Mouse (Mus musculus) stomach, postnatal 0 days (tissue): ENCODE data around the gene Kcnj6.

Experiments
- CTCF ChIP-seq: IDR thresholded peaks from 2 replicates; pipeline ENCODE4 v1.5.1; 2016; ENCODE audit warnings: antibody characterized with exemption, low read depth, mild to moderate bottlenecking, moderate library complexity
- EP300 ChIP-seq: optimal IDR thresholded peaks from 2 replicates; pipeline ENCODE3; 2016; ENCODE audit warnings: antibody characterized with exemption

DNA sequence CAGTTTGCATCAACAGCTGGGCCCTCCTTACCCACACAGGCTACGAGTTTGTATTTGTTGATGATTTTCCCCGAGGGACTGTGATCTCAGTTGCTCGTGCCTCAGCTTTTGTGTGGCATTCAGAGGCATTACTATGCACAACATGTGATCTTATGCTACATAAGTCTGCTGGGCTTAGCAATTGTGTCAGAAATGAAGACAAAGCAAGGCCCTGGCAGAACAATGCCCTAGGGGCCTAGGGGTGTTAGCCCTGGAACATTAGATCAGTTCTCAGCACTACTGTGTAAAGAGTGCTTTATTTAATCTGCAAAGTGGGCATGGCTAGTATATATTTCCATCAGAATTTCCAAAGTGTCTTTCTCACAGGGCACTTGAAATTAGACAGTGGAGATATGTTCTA is 1.5 kb upstream of the Kcnj6 start:
- no peak for TF ChIP-seq CTCF
- no peak for TF ChIP-seq EP300
